Mouse (Mus musculus): ENCODE results near the gene Ky.

Ky gene

DNA sequence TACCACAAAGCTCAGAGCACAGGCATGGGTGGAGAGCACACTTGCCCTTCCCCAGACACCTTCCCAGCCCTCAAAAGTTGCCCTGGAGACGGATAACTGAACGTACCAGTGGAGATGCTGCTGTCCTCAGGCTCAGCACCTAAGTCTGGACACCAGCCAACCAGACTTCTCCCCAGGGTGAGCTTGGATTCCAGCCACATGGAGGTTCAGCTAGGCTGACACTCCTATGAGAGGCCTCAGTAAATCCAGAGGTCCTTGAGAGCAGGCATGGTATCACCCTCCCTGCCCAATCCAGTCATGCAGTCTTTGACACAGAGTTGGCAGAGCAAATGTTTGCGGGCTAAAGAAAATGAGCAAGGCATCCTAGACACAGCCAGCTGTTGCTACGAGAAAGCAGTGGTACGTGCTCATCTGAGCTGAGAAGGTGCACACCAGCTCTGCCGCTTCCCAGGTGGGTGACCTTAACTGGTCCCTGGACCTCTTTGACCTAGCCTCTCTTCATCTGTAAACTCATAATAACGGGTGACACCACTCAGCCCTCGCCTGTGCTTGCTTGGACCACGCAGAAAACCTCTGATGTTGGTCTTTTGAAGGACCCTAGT, 8.4 kb upstream of the Ky start:
- DNase-seq (ENCODE audit: low read depth, low spot score), result no peak

DNA sequence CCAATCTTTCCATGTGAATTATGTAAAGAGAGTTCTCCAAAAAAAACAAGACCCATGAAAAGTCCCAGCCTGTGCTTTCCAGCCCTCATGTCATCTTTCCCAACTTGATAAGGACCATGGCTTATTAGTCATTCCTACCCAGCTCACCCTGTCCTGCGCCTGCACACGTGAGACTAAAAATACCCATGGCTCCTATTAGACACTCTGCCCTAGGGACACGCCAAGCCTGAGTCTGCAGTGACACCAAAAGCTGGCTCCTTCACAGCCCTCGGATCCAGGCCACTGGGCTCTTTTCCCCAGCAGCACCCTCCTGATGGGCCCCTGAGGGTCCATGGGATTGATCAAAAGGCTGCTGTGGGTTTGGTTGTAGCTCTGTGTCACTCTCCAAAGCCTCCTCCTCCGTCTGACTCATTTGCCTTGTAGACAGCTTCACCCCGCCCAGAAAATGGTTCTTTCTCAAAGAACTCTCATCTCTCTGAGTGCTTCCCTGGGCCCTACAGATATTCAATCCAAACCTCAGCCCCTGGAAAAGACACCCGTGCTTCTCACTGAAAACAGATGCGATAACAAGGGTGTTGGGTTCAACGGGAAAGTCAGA, 7.6 kb upstream of the Ky start:
- Histone ChIP-seq H3K27me3 (ENCODE audit: control insufficient read depth, insufficient read depth, low read length, poor library complexity, severe bottlenecking) (no peaks in the 10 kb centered on the region), H3K36me3 (ENCODE audit: control insufficient read depth, insufficient read depth, low read length, poor library complexity, severe bottlenecking) (no peaks in the 10 kb centered on the region)
- no peak for DNase-seq (ENCODE audit: low read depth, low spot score)

More for the DNA sequence above, 8.4 kb upstream of the Ky start:
- Histone ChIP-seq H3K27me3 (ENCODE audit: control insufficient read depth, insufficient read depth, low read length, poor library complexity, severe bottlenecking) (no peaks in the 10 kb centered on the region), H3K36me3 (ENCODE audit: control insufficient read depth, insufficient read depth, low read length, poor library complexity, severe bottlenecking) (no peaks in the 10 kb centered on the region)

DNA sequence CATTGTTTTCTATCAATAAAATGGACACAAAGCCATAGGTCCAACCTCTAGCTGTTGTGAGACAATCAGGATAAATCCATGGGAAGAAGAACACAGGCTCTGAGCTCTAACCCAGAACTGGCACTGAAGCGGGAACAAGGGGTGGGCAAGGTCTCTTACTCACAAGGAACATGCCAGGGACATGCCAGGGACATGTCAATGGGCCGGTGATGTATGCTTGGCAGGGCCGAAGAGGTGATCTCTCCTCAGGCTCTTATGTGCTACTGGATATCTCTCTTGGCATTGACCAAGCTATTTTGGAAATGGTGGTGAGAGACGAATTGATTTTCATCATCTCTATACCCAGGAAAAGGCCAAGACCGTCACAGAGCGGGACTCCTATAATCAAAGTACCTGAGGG, 6.8 kb upstream of the Ky start:
- Histone ChIP-seq H3K27me3 (ENCODE audit: control insufficient read depth, insufficient read depth, low read length, poor library complexity, severe bottlenecking) (no peaks in the 10 kb centered on the region), H3K36me3 (ENCODE audit: control insufficient read depth, insufficient read depth, low read length, poor library complexity, severe bottlenecking) (no peaks in the 10 kb centered on the region)
- DNase-seq (ENCODE audit: low read depth, low spot score), result no peak

DNA sequence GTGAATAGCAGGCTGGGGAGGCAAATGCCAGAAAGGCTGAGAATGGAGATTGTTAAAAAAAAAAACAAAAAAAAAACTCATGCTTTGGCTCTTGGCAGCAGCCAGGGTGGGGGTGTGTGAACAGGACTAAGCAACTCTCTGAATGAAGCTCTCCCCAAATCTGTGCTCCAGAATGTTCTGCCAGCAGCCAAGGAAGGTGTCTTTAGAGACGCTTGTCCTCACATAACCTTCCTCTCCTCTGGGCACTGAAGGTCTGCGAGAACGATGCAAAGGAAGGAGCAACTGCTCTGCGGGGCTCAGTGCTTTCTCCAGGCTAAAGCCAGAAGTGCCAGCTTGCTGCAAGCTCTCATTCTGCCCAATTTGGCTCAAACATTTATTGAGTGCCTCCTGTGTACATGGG, 6.3 kb upstream of the Ky start:
- Histone ChIP-seq H3K36me3 (ENCODE audit: control insufficient read depth, insufficient read depth, low read length, poor library complexity, severe bottlenecking) (no peaks in the 10 kb centered on the region), H3K27me3 (ENCODE audit: control insufficient read depth, insufficient read depth, low read length, poor library complexity, severe bottlenecking) (no peaks in the 10 kb centered on the region)
- no peak for DNase-seq (ENCODE audit: low read depth, low spot score)

DNA sequence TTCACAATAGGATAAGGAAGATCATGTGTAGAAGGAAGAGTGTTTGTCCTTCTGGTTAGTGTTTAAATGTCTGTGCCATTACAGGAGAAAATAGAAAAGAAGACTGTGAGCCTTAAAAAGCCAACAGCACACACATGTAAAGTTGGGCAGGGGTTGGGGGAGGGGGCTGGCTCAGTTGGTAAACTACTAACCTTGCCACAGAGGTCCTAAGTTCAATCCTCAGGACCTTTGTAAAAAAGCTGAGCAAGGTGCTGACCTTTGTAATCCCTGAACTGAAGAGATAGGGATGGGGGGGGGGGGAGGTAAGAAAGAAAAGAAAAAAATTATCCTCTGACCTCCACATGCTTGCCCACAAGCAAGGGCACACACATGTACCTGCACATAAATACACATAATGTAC, 5.8 kb upstream of the Ky start:
- no peaks in the 10 kb centered on the region for H3K27me3 ChIP-seq (ENCODE audit: control insufficient read depth, insufficient read depth, low read length, poor library complexity, severe bottlenecking)
- DNase-seq (ENCODE audit: low read depth, low spot score), result no peak
- H3K36me3 ChIP-seq (ENCODE audit: control insufficient read depth, insufficient read depth, low read length, poor library complexity, severe bottlenecking), result no peaks in the 10 kb centered on the region

DNA sequence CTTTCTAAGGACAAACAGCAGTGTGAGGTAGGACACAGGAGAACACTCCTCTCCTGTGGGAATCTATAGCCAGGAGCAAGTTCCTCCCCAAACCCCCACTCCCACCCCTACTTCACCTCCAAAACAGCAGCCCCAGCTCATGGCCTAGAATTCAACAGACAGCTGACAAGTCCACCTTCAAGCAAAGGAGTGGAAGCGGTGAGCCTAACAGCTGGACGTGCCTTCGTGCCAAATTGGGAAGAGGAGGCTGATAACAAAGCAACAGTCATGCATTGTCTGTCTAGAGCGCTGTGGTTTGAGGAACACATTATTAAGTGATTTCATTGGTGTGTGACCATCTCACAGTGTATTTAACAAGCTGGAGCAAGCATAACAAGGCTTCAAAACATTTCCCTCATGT, 4.4 kb upstream of the Ky start:
- DNase-seq (ENCODE audit: low read depth, low spot score), result no peak
- Histone ChIP-seq H3K27me3 (ENCODE audit: control insufficient read depth, insufficient read depth, low read length, poor library complexity, severe bottlenecking) (no peaks in the 10 kb centered on the region), H3K36me3 (ENCODE audit: control insufficient read depth, insufficient read depth, low read length, poor library complexity, severe bottlenecking) (no peaks in the 10 kb centered on the region)

DNA sequence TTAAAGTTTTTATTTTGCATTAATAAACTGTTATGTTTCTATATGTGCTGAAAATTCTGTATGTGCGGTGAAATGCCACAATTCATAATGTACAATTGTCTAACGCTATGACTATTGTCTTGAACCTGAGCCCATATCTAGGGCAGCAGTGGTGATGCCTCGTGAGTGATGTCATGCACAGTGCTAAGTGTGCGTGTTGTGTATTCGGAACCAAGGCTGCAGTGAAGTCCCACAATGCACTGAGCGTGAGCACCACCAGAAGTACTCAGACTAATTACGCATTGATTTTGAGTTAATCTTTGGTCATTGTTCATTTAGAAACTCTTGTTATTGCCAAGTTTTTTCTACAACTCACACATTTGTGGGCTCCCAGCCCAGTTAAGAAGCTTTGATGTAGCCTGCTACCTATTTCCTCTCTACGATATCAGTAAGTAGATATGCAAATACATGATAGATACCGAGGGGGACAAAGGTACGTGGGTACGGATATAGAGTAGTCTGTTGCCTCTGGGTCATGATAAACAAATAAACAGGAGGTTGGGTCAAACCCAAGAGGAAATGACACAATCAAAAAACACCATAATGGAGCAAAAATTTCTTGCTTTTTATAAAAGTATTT, 3.4 kb upstream of the Ky start:
- H3K27me3 ChIP-seq (ENCODE audit: control insufficient read depth, insufficient read depth, low read length, poor library complexity, severe bottlenecking), result no peaks in the 10 kb centered on the region
- DNase-seq (ENCODE audit: low read depth, low spot score), result no peak
- H3K36me3 ChIP-seq (ENCODE audit: control insufficient read depth, insufficient read depth, low read length, poor library complexity, severe bottlenecking), result no peaks in the 10 kb centered on the region

DNA sequence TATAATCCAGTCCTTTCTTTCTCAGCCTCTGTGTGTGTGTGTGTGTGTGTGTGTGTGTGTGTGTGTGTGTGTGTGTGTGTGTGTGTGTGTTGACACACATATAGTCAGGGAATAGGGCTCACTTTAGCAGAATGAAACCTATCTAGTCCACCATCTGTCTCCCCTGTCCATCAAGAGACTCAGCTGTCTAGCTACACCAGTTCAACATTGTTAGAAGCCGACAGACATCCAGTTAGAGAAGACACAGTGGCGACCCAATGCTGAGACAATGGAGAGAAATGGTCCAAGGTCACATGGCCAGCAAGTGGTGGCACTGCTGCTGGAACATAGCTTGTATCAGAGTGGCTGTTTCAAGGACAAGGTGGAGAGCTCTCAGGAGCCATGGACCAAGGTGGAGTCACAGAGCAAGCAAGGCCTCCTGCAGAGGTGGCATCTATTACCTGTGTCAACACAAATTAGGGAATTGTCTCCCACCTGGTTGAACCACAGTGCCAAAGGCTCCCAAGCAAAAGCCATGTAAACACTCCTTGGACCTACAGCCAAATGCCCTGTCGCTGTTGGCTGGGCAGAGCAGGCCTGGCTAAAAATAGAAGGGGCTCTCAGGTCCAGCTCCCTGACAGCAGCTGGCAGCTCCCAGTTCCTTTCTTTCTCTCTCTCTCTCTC, 703 bp upstream of the Ky start:
- no peak for DNase-seq (ENCODE audit: low read depth, low spot score)
- Histone ChIP-seq H3K27me3 (ENCODE audit: control insufficient read depth, insufficient read depth, low read length, poor library complexity, severe bottlenecking) (no peaks in the 10 kb centered on the region), H3K36me3 (ENCODE audit: control insufficient read depth, insufficient read depth, low read length, poor library complexity, severe bottlenecking) (no peaks in the 10 kb centered on the region)

DNA sequence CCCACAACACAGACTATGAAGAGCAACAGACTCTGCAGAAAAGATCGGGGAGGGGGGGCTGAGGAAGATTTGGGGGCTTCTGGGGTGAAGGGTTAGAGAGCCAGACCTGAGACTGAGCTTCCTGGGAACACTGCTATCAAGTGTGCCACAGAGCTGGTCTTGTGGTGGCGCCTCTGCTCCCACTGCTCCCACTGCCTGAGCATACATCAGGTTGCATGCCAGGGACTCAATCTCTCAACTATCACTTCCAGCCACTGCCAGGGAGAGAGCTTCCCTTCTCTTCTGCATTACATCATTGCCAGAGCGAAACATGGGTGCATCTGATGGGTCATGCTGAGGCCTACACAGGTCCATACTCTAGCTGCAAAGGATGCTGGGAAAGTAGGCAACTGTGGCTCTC, 2.8 kb downstream of the Ky start:
- Histone ChIP-seq H3K27me3 (ENCODE audit: control insufficient read depth, insufficient read depth, low read length, poor library complexity, severe bottlenecking) (no peaks in the 10 kb centered on the region), H3K36me3 (ENCODE audit: control insufficient read depth, insufficient read depth, low read length, poor library complexity, severe bottlenecking) (no peaks in the 10 kb centered on the region)
- DNase-seq (ENCODE audit: low read depth, low spot score), result no peak

DNA sequence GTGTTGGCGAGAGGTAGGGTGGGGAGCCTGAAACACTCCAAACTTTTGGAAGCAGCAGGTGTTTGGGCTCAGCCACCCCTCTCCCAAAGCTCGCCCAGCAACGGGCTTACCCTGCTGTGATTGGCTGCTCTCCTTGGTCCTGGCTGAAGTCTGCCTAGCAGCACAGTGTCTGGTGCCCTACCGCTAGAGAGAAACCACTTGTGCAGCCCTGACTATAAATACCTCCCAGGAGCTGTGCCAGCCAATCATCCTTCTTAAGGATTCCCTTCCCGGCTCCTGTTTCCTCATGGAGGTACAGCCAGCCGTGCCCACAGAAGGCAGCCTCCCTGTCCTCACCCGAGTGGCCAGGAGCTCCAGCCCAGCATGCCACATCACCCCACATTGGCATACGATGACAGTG, 5.9 kb downstream of the Ky start:
- DNase-seq (ENCODE audit: low read depth, low spot score), result no peak
- H3K27me3 ChIP-seq (ENCODE audit: control insufficient read depth, insufficient read depth, low read length, poor library complexity, severe bottlenecking), result no peaks in the 10 kb centered on the region
- H3K36me3 ChIP-seq (ENCODE audit: control insufficient read depth, insufficient read depth, low read length, poor library complexity, severe bottlenecking), result no peaks in the 10 kb centered on the region

DNA sequence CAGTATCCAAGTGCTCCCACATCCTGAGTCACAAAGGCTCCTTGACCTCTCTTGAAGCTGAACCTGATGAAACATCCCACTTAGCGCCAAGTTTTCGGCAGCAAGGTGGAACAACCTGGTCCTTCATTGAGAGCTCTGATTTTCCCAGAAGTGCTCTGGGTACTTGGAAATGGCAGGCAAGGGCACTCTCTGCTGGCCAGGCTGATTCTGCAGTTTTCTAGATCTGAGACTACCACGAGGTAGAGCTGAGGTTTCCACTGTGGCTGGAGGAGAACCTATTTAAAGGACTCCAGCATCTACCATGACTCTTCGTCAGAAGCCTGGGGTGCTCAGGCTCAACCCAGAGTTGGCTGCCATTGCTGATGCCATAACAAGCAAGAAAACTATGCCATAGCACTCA, 8.0 kb downstream of the Ky start:
- no peaks in the 10 kb centered on the region for H3K27me3 ChIP-seq (ENCODE audit: control insufficient read depth, insufficient read depth, low read length, poor library complexity, severe bottlenecking)
- DNase-seq (ENCODE audit: low read depth, low spot score), result no peak
- no peaks in the 10 kb centered on the region for H3K36me3 ChIP-seq (ENCODE audit: control insufficient read depth, insufficient read depth, low read length, poor library complexity, severe bottlenecking)

DNA sequence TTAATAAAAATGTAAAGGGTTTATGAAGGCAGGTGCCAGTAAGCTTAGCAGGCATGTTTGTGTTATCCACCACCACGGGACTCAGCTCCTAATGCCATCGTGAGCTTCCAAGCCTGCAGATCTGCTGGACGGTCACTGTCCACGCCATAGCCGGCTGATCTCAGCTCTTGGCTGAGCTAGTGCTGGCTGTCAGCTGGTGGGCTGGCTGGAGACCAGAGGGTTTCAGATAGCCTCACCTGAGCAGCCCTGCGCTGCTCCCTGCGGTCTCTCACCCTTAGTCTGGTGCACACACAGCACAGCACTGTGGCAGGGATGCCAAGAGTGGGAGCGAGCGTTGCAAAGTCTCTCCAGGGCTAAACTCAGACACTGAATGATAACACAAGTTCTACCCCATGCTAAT, 12.9 kb downstream of the Ky start:
- no peaks in the 10 kb centered on the region for H3K27me3 ChIP-seq (ENCODE audit: control insufficient read depth, insufficient read depth, low read length, poor library complexity, severe bottlenecking)
- no peak for DNase-seq (ENCODE audit: low read depth, low spot score)
- H3K36me3 ChIP-seq (ENCODE audit: control insufficient read depth, insufficient read depth, low read length, poor library complexity, severe bottlenecking), result no peaks in the 10 kb centered on the region

DNA sequence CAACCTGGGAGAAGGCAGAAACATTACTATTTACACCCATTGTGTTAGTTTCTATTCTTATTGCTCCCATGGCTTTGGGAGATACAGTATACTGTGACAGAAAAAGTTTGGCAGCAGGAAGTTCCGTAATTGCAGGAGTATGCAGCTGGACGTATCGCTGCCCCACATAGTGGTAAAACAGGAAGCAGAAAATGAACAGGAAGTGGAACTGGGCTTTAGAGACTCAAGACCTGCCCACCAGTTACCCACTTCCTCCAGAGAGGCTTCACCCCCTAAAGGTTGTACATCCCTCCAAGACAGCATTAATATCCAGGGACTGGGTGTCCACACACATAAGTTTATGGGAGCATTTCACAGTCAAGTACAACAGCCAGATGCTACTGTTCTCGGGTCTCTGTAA, 15.8 kb downstream of the Ky start:
- Histone ChIP-seq H3K36me3 (ENCODE audit: control insufficient read depth, insufficient read depth, low read length, poor library complexity, severe bottlenecking) (no peaks in the 10 kb centered on the region), H3K27me3 (ENCODE audit: control insufficient read depth, insufficient read depth, low read length, poor library complexity, severe bottlenecking) (no peaks in the 10 kb centered on the region)
- DNase-seq (ENCODE audit: low read depth, low spot score), result peak; percentile 49

DNA sequence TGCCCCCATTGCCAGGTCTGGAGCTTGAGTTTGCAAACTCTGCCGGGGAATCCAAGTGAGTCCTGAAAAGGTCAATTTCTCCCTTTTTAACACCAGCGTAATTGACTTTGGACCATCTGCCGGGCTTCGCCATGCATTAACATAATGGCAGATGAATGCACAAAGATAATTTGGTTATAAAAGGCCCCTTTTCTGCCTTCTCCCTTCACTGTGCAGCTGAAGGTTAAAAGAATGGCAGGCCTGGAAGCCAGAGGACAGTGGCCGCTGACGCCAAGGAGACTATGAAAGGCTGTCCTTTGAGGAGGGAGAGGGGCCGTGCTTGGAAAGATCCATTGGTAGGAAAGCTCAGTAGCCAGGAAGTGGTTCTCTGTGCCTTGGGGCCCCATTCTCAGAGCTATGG, 22.6 kb downstream of the Ky start:
- no peaks in the 10 kb centered on the region for H3K27me3 ChIP-seq (ENCODE audit: control insufficient read depth, insufficient read depth, low read length, poor library complexity, severe bottlenecking)
- no peaks in the 10 kb centered on the region for H3K36me3 ChIP-seq (ENCODE audit: control insufficient read depth, insufficient read depth, low read length, poor library complexity, severe bottlenecking)
- DNase-seq (ENCODE audit: low read depth, low spot score), result no peak

DNA sequence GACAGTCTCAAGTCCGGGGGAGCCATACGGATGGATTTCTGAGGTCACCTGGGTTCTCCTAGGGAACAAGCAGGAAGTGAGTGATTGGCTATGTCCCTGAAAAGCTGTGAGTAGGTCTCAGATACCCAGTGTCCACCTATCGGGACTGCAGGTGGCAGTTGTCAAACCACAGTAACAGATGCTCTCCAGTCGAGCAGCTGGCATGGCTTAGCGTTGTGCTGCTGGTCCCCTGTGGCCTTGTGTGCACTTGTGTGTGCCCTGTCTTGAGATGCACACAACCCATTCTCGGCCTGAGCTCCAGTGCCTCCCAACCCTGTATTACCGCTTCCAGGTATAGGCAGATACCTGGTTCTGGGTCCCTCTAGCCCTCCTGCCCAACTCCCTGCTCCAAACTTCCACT, 23.0 kb downstream of the Ky start:
- Histone ChIP-seq H3K27me3 (ENCODE audit: control insufficient read depth, insufficient read depth, low read length, poor library complexity, severe bottlenecking) (no peaks in the 10 kb centered on the region), H3K36me3 (ENCODE audit: control insufficient read depth, insufficient read depth, low read length, poor library complexity, severe bottlenecking) (no peaks in the 10 kb centered on the region)
- no peak for DNase-seq (ENCODE audit: low read depth, low spot score)

Data from splenic B cell, adult 2 months (primary cell).